Mouse (Mus musculus) ovary, postnatal 36 days (tissue): Measurements from ENCODE around the gene Rbm45.

Experiments used
- DNase-seq: peaks from one replicate; pipeline ENCODE4 v3.0.0; 2022; ENCODE audit warnings: low spot score, mixed read lengths

Gene Rbm45

DNA sequence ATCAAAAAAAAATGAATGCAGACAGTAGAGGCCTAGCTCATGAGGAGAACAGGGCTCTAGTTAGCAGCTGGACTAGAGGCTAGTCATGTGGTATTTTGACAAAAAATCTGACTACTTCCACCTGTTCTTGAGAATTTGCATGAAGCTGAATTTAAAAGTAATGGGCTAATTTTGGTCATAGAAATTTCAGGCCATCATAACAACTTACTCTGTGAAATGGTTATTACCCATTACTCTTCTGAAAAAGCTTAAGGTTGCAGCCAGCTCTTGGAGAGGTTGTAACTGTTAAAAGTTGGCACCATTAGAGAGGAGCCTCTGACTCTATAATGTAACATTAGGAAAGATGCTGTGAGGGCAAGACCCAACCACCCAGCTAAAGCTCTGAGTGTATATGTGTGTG lies 16.7 kb downstream of the Rbm45 start:
- DNase-seq: no peak

DNA sequence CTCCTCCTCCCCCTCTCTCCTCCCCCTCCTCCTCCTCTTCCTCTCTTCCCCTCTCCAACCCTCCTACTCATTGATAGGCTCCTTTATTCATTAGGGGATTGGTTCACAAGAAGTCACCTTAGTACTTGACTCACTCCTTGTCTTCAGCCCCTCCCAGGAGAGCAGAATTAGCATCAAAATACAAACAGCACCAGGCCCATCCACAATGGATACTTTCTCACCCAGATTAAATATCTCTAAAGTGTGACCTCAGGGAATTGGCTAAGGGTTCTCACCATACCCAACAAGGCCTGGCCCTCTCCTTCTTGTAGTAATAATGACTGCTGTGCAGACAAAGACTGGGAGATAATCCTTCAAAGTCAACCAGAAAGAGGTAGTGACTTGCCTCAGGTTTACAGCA lies 30.4 kb downstream of the Rbm45 start:
- DNase-seq: no peak

- DNase-seq: no peak
Measured at GRCm38 (mm10) chr2:76405596-76406150, 35.9 kb downstream of the Rbm45 start.

DNA sequence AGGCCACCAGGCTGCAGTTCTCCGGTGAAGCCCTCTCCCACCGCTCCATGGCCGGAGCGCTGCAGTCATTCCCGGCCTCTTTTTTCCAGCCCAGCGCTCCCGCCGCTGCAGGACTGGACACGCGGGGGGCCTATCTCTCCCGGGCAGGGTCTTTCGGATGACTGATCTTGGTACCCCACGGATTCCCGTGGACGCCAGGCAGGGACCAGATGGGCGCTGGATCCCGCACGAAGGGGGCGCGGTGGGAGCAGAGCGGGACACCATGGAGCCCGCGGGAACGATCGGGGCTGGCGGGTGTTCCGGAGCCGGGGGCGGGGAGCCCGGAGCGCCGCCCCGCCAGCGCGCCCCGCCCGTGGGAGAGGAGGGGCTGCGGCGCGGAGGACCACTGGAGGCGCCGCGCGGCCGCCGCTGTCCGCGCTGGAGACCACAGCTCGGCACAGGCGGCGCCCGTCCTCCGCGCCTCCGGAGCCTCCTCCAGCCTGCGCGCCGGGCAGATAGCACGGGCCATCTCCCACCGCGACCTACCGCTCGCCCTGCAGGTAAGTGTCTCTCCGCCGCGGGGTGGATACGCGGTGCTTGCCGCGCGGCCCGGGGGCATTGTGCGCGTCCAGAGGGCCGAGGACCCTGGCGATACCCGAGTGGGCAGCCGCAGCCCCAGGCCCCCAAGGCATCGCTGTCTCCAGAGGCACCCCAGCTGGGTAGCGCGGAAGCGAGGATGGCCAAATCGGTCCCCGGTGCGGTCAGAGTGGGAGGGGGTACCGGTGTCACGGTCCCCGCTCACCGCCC lies 36.6 kb downstream of the Rbm45 start, which contains the start of gene Osbpl6:
Gene Osbpl6, plus strand, starts transcription at position 358 of the 786 bp plus-strand sequence.
- DNase-seq: peak; percentile 84

- DNase-seq: peak; percentile 67
Measured at GRCm38 (mm10) chr2:76406937-76407441, 37.2 kb downstream of the Rbm45 start.

GRCm38 (mm10) chr2:76409526-76409925 lies 39.7 kb downstream of the Rbm45 start:
- DNase-seq: no peak

- no peak for DNase-seq
Measured at GRCm38 (mm10) chr2:76409986-76410385, 40.2 kb downstream of the Rbm45 start.

GRCm38 (mm10) chr2:76412924-76413323 lies 43.1 kb downstream of the Rbm45 start:
- no peak for DNase-seq

DNA sequence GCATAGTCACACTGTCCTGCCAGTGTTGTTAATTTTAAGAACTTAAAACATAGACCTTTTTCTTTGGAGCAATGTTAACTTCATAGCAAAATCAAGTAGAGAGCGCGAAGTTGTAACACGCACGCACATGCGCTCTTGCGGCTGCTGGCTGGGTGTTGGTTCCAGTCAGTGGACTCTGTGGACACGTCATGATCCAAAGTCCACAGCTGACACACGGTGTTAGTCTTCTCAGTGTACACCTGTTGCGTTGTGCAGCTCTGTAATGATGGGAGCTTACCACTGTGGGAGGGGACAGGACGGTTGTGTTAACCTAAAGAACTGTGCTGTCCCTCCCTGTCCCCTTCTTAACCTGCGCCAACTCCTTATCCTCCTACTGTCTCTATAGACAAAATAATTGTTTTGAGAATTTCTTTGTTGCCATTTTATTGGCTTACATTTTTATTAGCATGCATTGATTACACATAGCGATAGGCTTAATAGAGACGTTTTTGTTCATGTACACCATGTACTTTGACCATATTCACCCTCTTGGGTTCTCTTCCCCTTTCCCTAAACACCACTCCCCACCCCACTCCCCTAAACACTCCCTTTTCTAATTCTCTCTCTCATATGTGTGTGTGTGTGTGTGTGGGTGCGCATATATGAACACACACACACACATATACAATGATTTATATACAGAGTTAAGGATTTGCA lies 47.8 kb downstream of the Rbm45 start:
- no peak for DNase-seq

GRCm38 (mm10) chr2:76418142-76418518 lies 48.3 kb downstream of the Rbm45 start:
- DNase-seq: no peak

DNA sequence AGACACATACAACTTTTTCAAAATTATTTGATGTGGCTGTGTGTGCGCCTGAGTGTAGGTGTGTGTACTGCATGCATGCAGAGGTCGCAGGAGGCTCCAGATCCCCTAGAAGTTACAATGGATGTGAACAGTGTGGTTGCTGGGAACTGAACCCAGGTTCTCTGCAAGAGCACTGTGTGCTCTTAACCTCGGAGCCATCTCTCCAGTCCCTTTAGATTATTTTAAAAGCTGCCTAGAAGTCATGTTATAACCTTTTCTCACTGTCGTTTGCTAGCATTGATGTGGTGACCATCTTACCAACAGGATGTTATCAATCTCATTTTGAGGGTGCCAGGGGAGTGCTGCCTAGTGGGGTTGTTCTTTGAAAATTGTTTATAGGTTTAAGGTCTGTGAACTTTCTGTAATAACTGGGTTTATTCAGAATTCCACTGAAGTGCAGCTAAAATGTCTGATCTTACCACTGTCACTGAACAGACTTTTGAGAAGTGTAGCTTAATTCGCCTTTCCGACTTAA lies 51.7 kb downstream of the Rbm45 start:
- no peak for DNase-seq

- DNase-seq: no peak
Measured at GRCm38 (mm10) chr2:76426816-76427215, 57.0 kb downstream of the Rbm45 start.

GRCm38 (mm10) chr2:76429318-76429717 lies 59.5 kb downstream of the Rbm45 start:
- no peak for DNase-seq

GRCm38 (mm10) chr2:76429855-76430254 lies 60.1 kb downstream of the Rbm45 start:
- DNase-seq: no peak

- no peak for DNase-seq
Measured at GRCm38 (mm10) chr2:76430539-76430938, 60.8 kb downstream of the Rbm45 start.
